8 mouse cellular contexts compared by ENCODE assay signal in the genomic region with DNA sequence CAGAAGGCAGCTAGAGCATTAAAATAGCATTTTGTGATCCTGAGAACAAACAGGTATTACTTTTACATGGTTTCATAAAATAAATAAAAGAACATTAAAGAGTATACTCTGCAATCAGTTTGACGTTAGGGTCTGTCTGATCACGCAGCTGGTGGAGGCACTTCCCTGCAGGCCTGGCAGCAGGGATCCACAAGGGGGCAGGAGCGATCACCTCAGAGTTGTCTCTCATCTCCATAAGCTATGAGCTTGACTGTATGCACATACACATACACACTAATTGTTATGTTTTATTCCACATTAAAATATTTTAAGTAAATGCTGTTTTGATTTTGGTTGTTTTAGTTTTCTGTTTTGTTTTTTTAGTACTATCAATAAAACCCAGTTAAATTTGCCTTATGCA. TPM values are rescaled to one million over a fixed set of nuclear protein-coding genes. Genes with fewer than 3 reads are reported as not detected.
DNase-seq lines count a peak whose midpoint lies in the region; ATAC-seq and TF ChIP-seq lines count a peak whose summit lies in the region.

No protein-coding gene starts in this region.

- TF ChIP-seq CTCF in layer of hippocampus, adult 2 months (conservative IDR thresholded peaks at IDR 0.05), result peak; percentile 83
- TF ChIP-seq CTCF in G1E (IDR thresholded peaks at IDR 0.05; ENCODE audit: low read depth, low read length), result peak; percentile 66

- intact Hi-C loops in gastrocnemius, postnatal 14 days (cut with DNase I; ENCODE audit: low total_unique reads), result no loop called here

- DNase-seq in layer of hippocampus, adult 2 months (ENCODE audit: low spot score in 2 of 2), result peak in 1 of 2 experiments; percentile 25
- DNase-seq in layer of hippocampus, adult 8-10 months (ENCODE audit: low spot score in 2 of 2), result no peak
- DNase-seq in G1E (ENCODE audit: low spot score), result peak; percentile 7
- peak; percentile 75 to 78 for DNase-seq in cerebellum, postnatal 10 days
- peak; percentile 51 for DNase-seq in gastrocnemius, postnatal 14 days
- peak; percentile 55 for DNase-seq in limb, embryonic 10.5 days (ENCODE audit: low spot score)
- DNase-seq in natural killer cell, adult 2 months (ENCODE audit: low spot score in 2 of 2), result peak; percentile 51 to 62
- DNase-seq in thymus, postnatal 10 days (ENCODE audit: low spot score in 2 of 2), result peak; percentile 44 to 75

- H3K36me3 ChIP-seq in G1E (replicated peaks), result peaks cover 14% of the 10 kb centered on the region
- H3K36me3 ChIP-seq in limb, embryonic 10.5 days, result no peaks in the 10 kb centered on the region

- peaks cover 17% of the 10 kb centered on the region for H3K4me1 ChIP-seq in G1E (ENCODE audit: insufficient read depth, low read depth, low read length)
- H3K4me1 ChIP-seq in limb, embryonic 10.5 days, result no peaks in the 10 kb centered on the region

- H3K4me3 ChIP-seq in layer of hippocampus, adult 2 months, result no peak overlapping the region
- no peak overlapping the region for H3K4me3 ChIP-seq in G1E (ENCODE audit: low read depth, low read length)
- H3K4me3 ChIP-seq in limb, embryonic 10.5 days, result no peak overlapping the region

- peak; percentile 15; the same call in 1 of the 2 replicates for ATAC-seq in G1E (ENCODE audit: extremely low read depth, insufficient number of reproducible peaks, low FRiP score, poor library complexity, severe bottlenecking)

- WGBS in limb, embryonic 10.5 days, result 21% methylated on average over 3 of the region's 3 CpGs

- no peaks in the 10 kb centered on the region for H3K27me3 ChIP-seq in G1E (ENCODE audit: insufficient read depth, low read length)
- no peaks in the 10 kb centered on the region for H3K27me3 ChIP-seq in limb, embryonic 10.5 days (ENCODE audit: low read depth, poor library complexity, severe bottlenecking)

- no peak overlapping the region for H3K27ac ChIP-seq in layer of hippocampus, adult 2 months
- H3K27ac ChIP-seq in limb, embryonic 10.5 days, result no peak overlapping the region

- no peaks in the 10 kb centered on the region for H3K9me3 ChIP-seq in G1E (replicated peaks)
- H3K9me3 ChIP-seq in limb, embryonic 10.5 days (replicated peaks), result no peaks in the 10 kb centered on the region

RNA-seq across cellular contexts. Expression of gene Rabgap1l, which starts 34.8 kb away (rescaled TPM):
- 100 to 1,000 TPM; 241 to 255 TPM for total RNA-seq in layer of hippocampus, adult 2 months (2021)
- total RNA-seq in layer of hippocampus, adult 8-10 months (2022), result 100 to 1,000 TPM; 230 to 257 (median 248) TPM
- 256 and 302 TPM in 2 replicates for total RNA-seq in G1E (2014; fragmentation: Nextera tagmentation)
- total RNA-seq in G1E (2017), result 237 and 325 TPM in 2 replicates
- polyA plus RNA-seq in G1E (2012), result 11.8 and 12.9 TPM in 2 replicates
- total RNA-seq in gastrocnemius, postnatal 14 days (2021), result 10 to 100 TPM; 12.6 to 13.7 TPM
- 9.0 and 12.5 TPM in 2 replicates for polyA plus RNA-seq in limb, embryonic 10.5 days (2016; fragmentation: Nextera tagmentation; extraction: Ambion mirVana)

Comparison
In these comparisons a context has a peak if more than half of its experiments do, and no peak if none do; other contexts are left out.
1. DNase-seq: peak in G1E (single experiment), cerebellum, postnatal 10 days (2 of 2), gastrocnemius, postnatal 14 days (single experiment), limb, embryonic 10.5 days (single experiment), natural killer cell, adult 2 months (2 of 2) and thymus, postnatal 10 days (2 of 2); none in layer of hippocampus, adult 8-10 months (0 of 2).
2. RNA of gene Rabgap1l, which starts 34.8 kb away (total RNA-seq): 237 to 325 TPM in G1E, 241 to 255 TPM in layer of hippocampus, adult 2 months and 230 to 257 TPM in layer of hippocampus, adult 8-10 months; 12.6 to 13.7 TPM in gastrocnemius, postnatal 14 days; every median in the first group is over 10 times any median in the second.